Mouse (Mus musculus) liver, embryonic 14.5 days (tissue): Measurements from ENCODE around the gene Ttll8. TPM values are rescaled to one million over a fixed set of nuclear protein-coding genes. Genes with fewer than 3 reads are reported as not detected.
A peak's percentile ranks its signal among the peaks of the same experiment; 100 is the strongest.

Source experiments
- ATAC-seq: fragments of 200-750 bp; cut with Nextera tagmentation; 2 replicates; pipeline ENCODE4 v1.8.0; 2017; ENCODE audit warnings: moderate number of reproducible peaks, mild to moderate bottlenecking, moderate library complexity; ENCODE audit not compliant: insufficient read depth
- DNase-seq, 3 experiments: peaks; one replicate each; pipeline ENCODE4 v3.0.0-alpha.2; 2012 to 2013; ENCODE audit warnings: low read depth in 3 of 3, low spot score in 3 of 3
- H3K27ac ChIP-seq: fragments of 300-500 bp; sonication (generic); 2 replicates; pipeline ENCODE4 v1.5.1; 2014; ENCODE audit warnings: moderate library complexity, mild to moderate bottlenecking, control low read depth, inconsistent platforms
- H3K27me3 ChIP-seq: fragments of 300-500 bp; sonication (generic); 2 replicates; pipeline ENCODE4 v1.6.1; 2014; ENCODE audit warnings: mild to moderate bottlenecking, low read length, moderate library complexity; ENCODE audit not compliant: control insufficient read depth, insufficient read depth
- H3K36me3 ChIP-seq: fragments of 300-500 bp; sonication (generic); replicated peaks from 2 replicates; pipeline ENCODE4 v1.6.1; 2014; ENCODE audit warnings: low read depth; ENCODE audit not compliant: control insufficient read depth, insufficient read depth
- H3K4me1 ChIP-seq, 2 experiments: fragments of 200-500 bp in 1 of 2; fragments of 300-500 bp in 1 of 2; sonication (generic) in 1 of 2; replicated peaks; 2 replicates each; pipeline ENCODE4 v1.6.1; 2012 to 2014; ENCODE audit warnings: antibody characterized with exemption in 1 of 2, inconsistent platforms in 1 of 2, low read length in 1 of 2; ENCODE audit not compliant: control insufficient read depth in 2 of 2, insufficient read depth in 2 of 2
- H3K4me2 ChIP-seq: fragments of 300-500 bp; sonication (generic); 2 replicates; pipeline ENCODE4 v1.6.1; 2014; ENCODE audit warnings: low read depth, mild to moderate bottlenecking, control low read depth, moderate library complexity
- H3K4me3 ChIP-seq, 2 experiments: fragments of 200-500 bp in 1 of 2; fragments of 300-500 bp in 1 of 2; sonication (generic) in 1 of 2; 2 replicates each; pipeline ENCODE4 v1.5.1; 2012 to 2014; ENCODE audit warnings: low read depth in 2 of 2, low read length in 2 of 2, mild to moderate bottlenecking in 2 of 2, control low read depth in 1 of 2, inconsistent platforms in 1 of 2, moderate library complexity in 1 of 2; ENCODE audit not compliant: insufficient read depth in 1 of 2
- H3K9ac ChIP-seq: fragments of 300-500 bp; sonication (generic); replicated peaks from 2 replicates; pipeline ENCODE4 v1.6.1; 2014; ENCODE audit warnings: mild to moderate bottlenecking, control low read depth, moderate library complexity
- H3K9me3 ChIP-seq: fragments of 300-500 bp; sonication (generic); 2 replicates; pipeline ENCODE4 v1.6.1; 2016; ENCODE audit warnings: low read length, mixed read lengths; ENCODE audit not compliant: control insufficient read depth
- CTCF ChIP-seq: IDR thresholded peaks from 2 replicates; pipeline ENCODE4 v1.5.1; 2016; ENCODE audit warnings: antibody characterized with exemption, low read depth, control low read depth
- EP300 ChIP-seq: IDR thresholded peaks from 2 replicates; pipeline ENCODE4 v1.6.1; 2016; ENCODE audit warnings: antibody characterized with exemption, low read depth
- WGBS: fragments of 180-500 bp; shearing (Covaris S2); extraction: QIAGEN DNeasy Blood & Tissue Kit; methylation state at CpG from one replicate; pipeline ENCODE4 v1.1.7; 2014; ENCODE audit not compliant: insufficient replicate concordance; 5-methylcytosine and 5-hydroxymethylcytosine counted together
- polyA plus RNA-seq, 2 experiments: library from polyadenylated mRNA; depleted of rRNA in 1 of 2; stranded (reverse) in 1 of 2; unstranded in 1 of 2; fragments of >200 nt; fragmentation: Nextera tagmentation in 1 of 2; extraction: Ambion mirVana in 1 of 2; gene quantifications; 2 replicates each; pipeline versions ENCODE4 v1.2.1 to v1.2.3; 2012 to 2014

Gene Ttll8
- polyA plus RNA-seq, 2 experiments: not detected

DNA sequence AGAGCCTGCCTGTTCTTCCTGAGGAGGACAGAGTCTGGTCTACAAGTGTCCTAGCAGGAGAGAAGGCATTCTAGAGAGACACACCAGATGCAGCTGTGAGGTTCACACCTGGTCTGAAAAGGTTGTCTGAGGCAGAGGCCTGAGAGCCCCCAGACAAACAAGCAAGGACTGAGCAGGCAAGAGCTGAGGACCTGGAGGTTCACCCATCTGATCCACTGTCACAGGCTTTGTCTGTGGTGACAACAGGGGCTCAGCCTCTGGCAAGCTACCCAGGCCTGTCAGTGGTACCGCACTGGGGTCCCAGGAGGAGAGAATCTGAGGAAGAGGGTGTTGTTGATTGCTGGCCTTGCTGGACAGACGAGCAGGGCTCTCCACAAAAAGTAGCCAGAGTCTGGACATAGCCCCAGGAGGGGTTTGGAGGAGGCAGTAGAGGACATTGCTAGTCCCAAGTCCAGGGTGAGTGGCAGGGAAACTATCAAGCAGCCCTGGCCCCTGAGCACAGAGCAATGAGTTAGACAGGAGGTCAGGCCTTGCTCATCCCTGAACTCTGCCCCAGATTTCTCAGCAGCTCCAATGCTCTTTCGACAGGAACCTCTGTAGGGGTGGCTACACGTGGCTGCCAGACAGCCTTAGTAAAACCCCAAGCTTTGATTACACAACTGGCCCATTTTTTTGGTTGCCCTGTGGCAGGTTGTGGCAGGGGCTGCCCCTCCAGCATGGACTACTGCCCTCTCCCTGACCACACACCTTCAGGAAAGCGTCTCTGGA, 83.6 kb downstream of the Ttll8 start:
- no peaks in the 10 kb centered on the region for H3K27me3 ChIP-seq
- ATAC-seq (peak; percentile 59), DNase-seq (no peak)
- H3K9me3 ChIP-seq: no peaks in the 10 kb centered on the region
- H3K27ac ChIP-seq: no peak overlapping the region
- no peak overlapping the region for H3K4me2 ChIP-seq
- H3K9ac ChIP-seq: no peak overlapping the region
- no peak overlapping the region for H3K4me3 ChIP-seq
- H3K4me1 ChIP-seq: peaks cover 0 to 10% of the 10 kb centered on the region in 2 experiments; a peak in 2 of 4 replicates
- H3K36me3 ChIP-seq: no peaks in the 10 kb centered on the region
- no peak for TF ChIP-seq CTCF
- 54% methylated on average over 5 of the region's 5 CpGs for WGBS

DNA sequence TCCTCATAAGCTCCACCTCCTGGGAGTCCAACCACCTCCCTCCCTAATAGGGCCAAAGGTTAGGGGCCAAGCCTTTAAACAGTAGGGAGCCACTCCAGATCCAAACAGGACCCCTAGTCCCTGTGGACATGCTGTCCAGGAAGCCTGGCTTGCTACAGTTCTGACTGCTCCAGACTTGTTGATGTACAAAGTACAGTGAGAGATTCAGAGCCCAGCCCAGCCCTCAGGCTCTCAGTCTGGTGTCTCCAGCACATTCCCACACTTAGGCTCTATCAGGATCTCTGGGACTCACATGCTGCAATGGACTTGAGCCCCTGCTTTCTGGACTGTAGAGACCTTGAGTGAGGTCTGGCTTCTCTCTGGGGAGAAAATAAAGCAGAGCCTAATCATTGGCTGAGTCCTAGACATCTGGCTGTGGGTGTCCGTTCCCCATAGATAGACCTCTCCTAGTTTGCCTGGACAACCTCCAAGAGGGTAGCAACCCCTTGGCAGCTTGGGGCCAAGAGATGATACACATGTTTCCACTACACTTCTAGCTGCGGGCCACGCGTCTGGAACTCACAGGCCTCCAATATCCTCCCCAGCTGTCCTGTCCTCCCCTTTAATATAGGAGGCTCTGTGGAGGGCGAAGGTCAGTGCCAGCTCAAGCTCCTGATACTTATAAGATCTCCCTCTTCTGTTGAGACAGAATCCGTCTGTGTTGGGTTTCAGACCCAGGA, 86.0 kb downstream of the Ttll8 start:
- no peaks in the 10 kb centered on the region for H3K9me3 ChIP-seq
- H3K4me2 ChIP-seq: no peak overlapping the region
- WGBS: 83% methylated on average over 6 of the region's 6 CpGs
- H3K9ac ChIP-seq: no peak overlapping the region
- TF ChIP-seq EP300 (no peak), CTCF (no peak)
- H3K4me1 ChIP-seq: peaks cover 0 to 12% of the 10 kb centered on the region in 2 experiments; a peak in 3 of 4 replicates
- H3K27ac ChIP-seq: no peak overlapping the region
- no peak overlapping the region for H3K4me3 ChIP-seq
- no peaks in the 10 kb centered on the region for H3K27me3 ChIP-seq
- DNase-seq (no peak), ATAC-seq (no peak)
- peaks cover 8% of the 10 kb centered on the region for H3K36me3 ChIP-seq

DNA sequence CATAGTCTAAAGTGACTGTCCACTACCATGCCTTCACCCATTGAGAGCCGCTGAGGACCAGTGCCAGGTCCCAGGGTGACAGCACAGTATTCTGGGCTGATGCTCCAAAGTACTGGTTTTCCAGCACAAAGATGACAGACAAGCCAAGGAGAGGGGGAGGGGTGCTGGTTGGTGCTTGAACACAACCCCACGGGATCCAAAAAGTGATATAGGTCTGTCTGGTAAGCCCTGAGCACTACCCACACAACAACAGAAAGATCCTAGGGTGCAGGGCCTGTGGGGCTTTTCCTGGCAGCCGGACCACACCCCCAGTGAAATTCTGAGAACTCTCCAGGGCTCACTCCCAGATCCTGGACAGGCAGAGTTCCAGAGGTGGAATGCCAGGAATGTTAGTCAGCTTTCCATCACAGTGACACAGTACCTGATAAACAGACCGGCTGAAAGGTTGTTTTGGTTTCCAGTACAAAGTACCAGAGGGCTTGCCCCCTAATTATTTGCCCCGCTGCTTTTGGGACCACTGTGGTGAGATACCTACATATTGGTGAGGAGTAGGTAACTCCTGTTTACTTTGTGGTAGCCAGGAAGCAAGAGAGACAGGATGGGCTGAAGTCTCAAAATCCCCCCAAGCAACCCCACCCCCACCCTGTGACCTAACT, 86.7 kb downstream of the Ttll8 start:
- Histone ChIP-seq H3K27me3 (no peaks in the 10 kb centered on the region), H3K4me3 (no peak overlapping the region), H3K9me3 (no peaks in the 10 kb centered on the region), H3K4me2 (no peak overlapping the region), H3K27ac (no peak overlapping the region), H3K4me1 (peaks cover 5 to 12% of the 10 kb centered on the region in 2 experiments; a peak in 3 of 4 replicates), H3K9ac (no peak overlapping the region), H3K36me3 (peaks cover 8% of the 10 kb centered on the region)
- no peak for TF ChIP-seq EP300
- no peak for TF ChIP-seq CTCF
- 33% methylated on average over 5 of the region's 5 CpGs for WGBS
- no peak for ATAC-seq
- DNase-seq: no peak

DNA sequence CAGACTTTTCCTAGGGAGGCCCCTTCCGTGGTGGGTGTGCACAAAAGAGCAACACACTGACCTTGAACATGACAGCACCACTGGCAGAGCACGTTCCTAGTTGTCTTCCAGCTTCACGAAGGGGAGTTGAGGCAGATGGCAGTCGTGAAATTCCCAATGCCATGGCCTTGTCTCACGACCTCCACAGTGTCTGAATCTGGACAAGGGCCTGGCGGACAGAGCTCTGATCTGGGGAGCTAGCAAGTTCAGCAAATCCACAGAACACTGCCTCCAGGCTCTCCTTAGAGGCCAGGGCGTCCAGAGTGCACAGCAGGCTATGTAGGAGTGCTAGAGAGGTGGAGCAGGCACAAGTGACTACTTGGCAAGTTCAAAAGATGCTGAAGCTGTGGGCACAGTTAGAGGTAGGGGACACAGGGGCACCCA, 87.3 kb downstream of the Ttll8 start:
- WGBS: 49% methylated on average over 7 of the region's 7 CpGs
- TF ChIP-seq EP300 (no peak), CTCF (no peak)
- Histone ChIP-seq H3K9me3 (no peaks in the 10 kb centered on the region), H3K4me2 (no peak overlapping the region), H3K9ac (no peak overlapping the region), H3K36me3 (peaks cover 8% of the 10 kb centered on the region), H3K4me3 (no peak overlapping the region), H3K4me1 (peaks cover 5 to 12% of the 10 kb centered on the region in 2 experiments; a peak in 3 of 4 replicates), H3K27ac (no peak overlapping the region), H3K27me3 (no peaks in the 10 kb centered on the region)
- DNase-seq (no peak), ATAC-seq (no peak)
